Mouse (Mus musculus) midbrain, embryonic 14.5 days (tissue): Measurements from ENCODE around the gene Baz1a. TPM values are rescaled to one million over a fixed set of nuclear protein-coding genes. Genes with fewer than 3 reads are reported as not detected.

Experiments used
- ATAC-seq: fragments of 200-750 bp; cut with Nextera tagmentation; 2 replicates; pipeline ENCODE4 v1.8.0; 2017; ENCODE audit warnings: moderate number of reproducible peaks, moderate library complexity; ENCODE audit not compliant: low FRiP score, low TSS enrichment
- DNase-seq: peaks from one replicate; pipeline ENCODE4 v3.0.0-alpha.2; 2015
- H3K27ac ChIP-seq: fragments of 300-500 bp; sonication (generic); replicated peaks from 2 replicates; pipeline ENCODE4 v1.5.1; 2014; ENCODE audit warnings: mild to moderate bottlenecking, low read depth, low read length, moderate library complexity
- H3K27me3 ChIP-seq: fragments of 300-500 bp; sonication (generic); 2 replicates; pipeline ENCODE4 v1.6.1; 2014; ENCODE audit warnings: low read length, control low read depth, mixed read lengths; ENCODE audit not compliant: control insufficient read depth, insufficient read depth
- H3K36me3 ChIP-seq: fragments of 300-500 bp; sonication (generic); 2 replicates; pipeline ENCODE4 v1.6.1; 2014; ENCODE audit warnings: low read length, control low read depth; ENCODE audit not compliant: control insufficient read depth, insufficient read depth
- H3K4me1 ChIP-seq: fragments of 300-500 bp; sonication (generic); 2 replicates; pipeline ENCODE4 v1.6.1; 2014; ENCODE audit warnings: mild to moderate bottlenecking, antibody characterized with exemption, low read length, control low read depth; ENCODE audit not compliant: control insufficient read depth, insufficient read depth
- H3K4me2 ChIP-seq: fragments of 300-500 bp; sonication (generic); 2 replicates; pipeline ENCODE4 v1.6.1; 2014; ENCODE audit warnings: mild to moderate bottlenecking, low read length, moderate library complexity
- H3K4me3 ChIP-seq: fragments of 300-500 bp; sonication (generic); replicated peaks from 2 replicates; pipeline ENCODE4 v1.5.1; 2014; ENCODE audit warnings: low read depth, low read length
- H3K9ac ChIP-seq: fragments of 300-500 bp; sonication (generic); replicated peaks from 2 replicates; pipeline ENCODE4 v1.6.1; 2014; ENCODE audit warnings: mild to moderate bottlenecking, low read length, moderate library complexity
- H3K9me3 ChIP-seq: fragments of 300-500 bp; sonication (generic); 2 replicates; pipeline ENCODE4 v1.6.1; 2016; ENCODE audit warnings: low read length, control low read depth, mixed read lengths; ENCODE audit not compliant: control insufficient read depth
- WGBS: fragments of 180-500 bp; shearing (Covaris S2); extraction: QIAGEN DNeasy Blood & Tissue Kit; methylation state at CpG from one replicate; pipeline ENCODE4 v1.1.7; 2014; 5-methylcytosine and 5-hydroxymethylcytosine counted together
- polyA plus RNA-seq: library from polyadenylated mRNA; unstranded; fragments of >200 nt; fragmentation: Nextera tagmentation; extraction: Ambion mirVana; gene quantifications from 2 replicates; pipeline ENCODE4 v1.2.1, GENCODE M21; 2014

Baz1a gene
- polyA plus RNA-seq, 1 experiment from 2014 or later = 8.5 TPM

GRCm38 (mm10) chr12:54874711-54875110, 139.4 kb downstream of the Baz1a start:
- ATAC-seq (no peak), DNase-seq (no peak)
- H3K27me3 ChIP-seq = no peaks in the 10 kb centered on the region
- no peaks in the 10 kb centered on the region for H3K36me3 ChIP-seq
- no peaks in the 10 kb centered on the region for H3K4me1 ChIP-seq
- no peak overlapping the region for H3K4me3 ChIP-seq
- no peak overlapping the region for H3K9ac ChIP-seq
- no peak overlapping the region for H3K27ac ChIP-seq
- H3K9me3 ChIP-seq = no peaks in the 10 kb centered on the region
- H3K4me2 ChIP-seq = no peak overlapping the region
- 87% methylated on average over 6 of the region's 6 CpGs for WGBS

DNA sequence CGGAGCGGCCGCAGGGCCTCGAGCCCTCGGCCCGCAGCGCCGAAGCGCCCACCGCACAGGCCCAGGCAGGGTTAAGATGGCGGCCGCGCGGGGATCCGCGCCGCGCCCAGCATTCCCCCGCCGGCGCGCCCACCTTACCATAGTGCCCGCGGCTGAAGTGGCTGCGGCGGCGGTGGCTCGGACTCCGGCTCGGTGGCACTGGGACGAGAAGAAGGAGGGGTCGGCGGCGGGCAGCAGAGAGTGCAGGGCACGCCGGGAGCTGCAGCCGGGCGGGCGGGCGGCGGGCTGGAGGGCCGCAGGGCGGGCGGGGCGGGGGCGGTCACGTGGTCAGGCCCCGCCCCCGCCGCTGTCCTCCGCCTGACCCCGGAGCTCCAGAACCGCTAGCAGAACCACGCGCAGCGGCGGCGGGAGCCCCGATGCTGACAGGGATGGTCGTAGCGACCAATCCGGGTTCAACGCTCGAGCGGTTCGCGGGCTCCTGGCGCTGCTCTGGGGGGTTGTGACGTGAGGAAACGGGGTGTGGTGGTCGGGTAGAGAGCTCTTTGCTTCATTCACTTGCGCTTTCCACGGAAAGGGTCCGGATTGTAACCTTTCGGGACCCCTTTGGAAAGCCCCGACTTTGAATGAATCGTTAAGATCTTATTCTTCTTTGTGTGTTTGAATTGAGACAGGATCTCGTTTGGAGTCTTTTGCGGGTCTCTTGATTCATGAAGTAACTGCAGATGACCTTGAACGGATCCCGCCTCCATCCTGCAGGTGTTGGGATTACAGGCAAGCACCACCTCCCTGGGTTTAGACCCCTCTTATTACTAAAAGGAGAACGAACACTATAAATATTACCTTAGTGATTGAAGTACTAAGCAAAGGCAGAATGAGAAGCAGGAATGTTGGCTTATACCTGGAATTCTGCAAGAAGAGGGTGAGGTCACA, 151.3 kb downstream of the Baz1a start, which contains the start of gene Cfl2:
Gene Cfl2, minus strand, starts transcription at position 272 of the 930 bp plus-strand sequence.
- peak within 1 kb of the TSS; percentile 62 for H3K4me2 ChIP-seq
- DNase-seq (peak; percentile 89), ATAC-seq (peak; percentile 92)
- peak within 1 kb of the TSS; percentile 91 for H3K4me3 ChIP-seq
- H3K36me3 ChIP-seq = peaks cover 14% of the 10 kb centered on the region
- peak within 1 kb of the TSS; percentile 98 for H3K9ac ChIP-seq
- H3K9me3 ChIP-seq = no peaks in the 10 kb centered on the region
- peaks cover 11% of the 10 kb centered on the region for H3K4me1 ChIP-seq
- under 1% methylated on average over 82 of the region's 82 CpGs for WGBS
- H3K27ac ChIP-seq = peak within 1 kb of the TSS; percentile 98
- H3K27me3 ChIP-seq = no peaks in the 10 kb centered on the region

DNA sequence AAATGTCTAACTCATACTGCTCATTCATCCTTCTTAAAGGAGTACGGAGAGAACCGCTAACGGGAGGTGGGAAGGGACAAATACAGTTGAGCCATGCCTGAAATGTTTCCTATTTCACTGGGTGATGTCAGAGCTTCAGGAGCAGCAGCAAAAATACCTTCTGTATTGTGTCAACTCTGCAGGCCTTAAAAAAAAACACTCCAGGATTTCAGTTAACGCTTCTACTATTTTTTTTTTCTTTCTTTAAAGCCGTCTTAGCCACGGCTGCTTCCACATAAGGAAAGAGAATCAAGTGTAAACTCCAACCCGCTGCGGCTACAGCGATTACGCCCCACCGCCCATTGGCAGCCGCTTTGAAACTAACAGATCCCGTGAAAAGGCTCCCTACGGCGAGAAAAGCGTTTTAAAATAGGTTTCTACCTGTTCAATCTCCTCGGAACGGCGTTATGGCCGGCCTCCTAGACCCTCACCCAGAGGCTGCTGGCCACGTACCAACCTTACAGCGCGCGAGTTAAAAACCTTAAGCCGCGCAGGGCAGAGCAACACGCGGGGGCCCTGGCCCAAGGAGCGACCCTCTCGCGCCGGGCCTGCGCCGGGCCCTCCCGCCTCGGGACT, 152.1 kb downstream of the Baz1a start:
- under 1% methylated on average over 36 of the region's 36 CpGs for WGBS
- H3K27me3 ChIP-seq = no peaks in the 10 kb centered on the region
- no peak for ATAC-seq
- peak overlapping the region; percentile 98 for H3K9ac ChIP-seq
- no peaks in the 10 kb centered on the region for H3K9me3 ChIP-seq
- peak overlapping the region; percentile 91 for H3K4me3 ChIP-seq
- H3K36me3 ChIP-seq = peaks cover 21% of the 10 kb centered on the region
- peak; percentile 76 for DNase-seq
- peak overlapping the region; percentile 62 for H3K4me2 ChIP-seq
- H3K27ac ChIP-seq = peak overlapping the region; percentile 98
- peaks cover 11% of the 10 kb centered on the region for H3K4me1 ChIP-seq

DNA sequence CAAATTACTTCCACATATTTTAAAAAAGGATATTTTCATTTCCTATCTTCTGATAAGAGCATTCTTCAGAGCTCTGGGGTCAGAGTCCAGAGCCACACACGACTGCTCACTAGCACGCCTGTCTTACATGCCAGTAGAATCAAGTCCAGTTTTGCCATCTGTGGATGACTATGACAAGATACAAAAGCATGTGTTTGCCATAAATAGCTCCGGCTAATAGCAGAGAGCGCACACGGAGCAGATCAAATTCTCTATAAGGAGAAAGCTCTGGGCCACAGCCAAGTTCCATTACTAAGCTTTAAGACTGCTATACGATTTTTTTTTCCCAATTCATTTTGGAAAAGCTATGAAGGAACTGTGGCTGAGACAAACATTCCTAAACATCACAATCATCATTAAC, 154.6 kb downstream of the Baz1a start:
- Histone ChIP-seq H3K27ac (no peak overlapping the region), H3K4me3 (no peak overlapping the region), H3K4me2 (no peak overlapping the region), H3K4me1 (peaks cover 11% of the 10 kb centered on the region), H3K9me3 (no peaks in the 10 kb centered on the region), H3K36me3 (peaks cover 21% of the 10 kb centered on the region), H3K9ac (no peak overlapping the region), H3K27me3 (no peaks in the 10 kb centered on the region)
- DNase-seq (no peak), ATAC-seq (no peak)
- 78% methylated on average over 6 of the region's 6 CpGs for WGBS

- no peaks in the 10 kb centered on the region for H3K4me1 ChIP-seq
- DNase-seq (no peak), ATAC-seq (no peak)
- H3K27ac ChIP-seq = no peak overlapping the region
- no peaks in the 10 kb centered on the region for H3K9me3 ChIP-seq
- no peaks in the 10 kb centered on the region for H3K27me3 ChIP-seq
- 90% methylated on average over 2 of the region's 2 CpGs for WGBS
- no peak overlapping the region for H3K9ac ChIP-seq
- H3K36me3 ChIP-seq = no peaks in the 10 kb centered on the region
- no peak overlapping the region for H3K4me3 ChIP-seq
- H3K4me2 ChIP-seq = no peak overlapping the region
Observed at GRCm38 (mm10) chr12:54850551-54850950, 163.6 kb downstream of the Baz1a start.

DNA sequence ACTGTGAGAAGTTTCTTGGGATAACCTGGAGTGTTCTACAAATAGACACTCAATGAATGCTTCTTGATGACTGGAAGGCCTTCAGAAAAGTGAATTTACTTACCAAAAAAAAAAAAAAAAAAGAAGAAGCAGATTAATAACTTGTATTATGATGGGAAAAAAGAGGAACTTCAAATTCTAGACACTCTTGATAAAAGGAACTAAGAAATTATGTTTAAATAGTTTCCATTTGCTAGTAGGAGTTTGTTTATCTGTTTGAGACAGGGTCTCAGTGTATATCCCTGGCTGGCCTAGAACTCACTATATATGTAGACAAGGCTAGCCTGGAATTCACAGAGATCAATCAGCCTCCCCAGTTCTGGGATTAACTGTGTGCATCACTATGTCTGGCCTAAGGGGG, 169.7 kb downstream of the Baz1a start:
- no peak overlapping the region for H3K27ac ChIP-seq
- H3K4me3 ChIP-seq = no peak overlapping the region
- no peaks in the 10 kb centered on the region for H3K9me3 ChIP-seq
- H3K36me3 ChIP-seq = no peaks in the 10 kb centered on the region
- no peak overlapping the region for H3K9ac ChIP-seq
- H3K4me2 ChIP-seq = no peak overlapping the region
- no peak for ATAC-seq
- no peak for DNase-seq
- H3K4me1 ChIP-seq = no peaks in the 10 kb centered on the region
- H3K27me3 ChIP-seq = no peaks in the 10 kb centered on the region

Other genes starting within 250 kb of the Baz1a start
- gene Snx6, start 218.6 kb downstream of the Baz1a start, polyA plus RNA-seq = 156 and 175 TPM in 2 replicates
- gene Cfl2, start 151.5 kb downstream of the Baz1a start, polyA plus RNA-seq = 283 and 312 TPM in 2 replicates
- gene Gm20403, start 27.8 kb downstream of the Baz1a start, polyA plus RNA-seq = not detected in 2 replicates
- gene 2700097O09Rik, start 65.8 kb upstream of the Baz1a start, polyA plus RNA-seq = 31.8 and 32.3 TPM in 2 replicates
- gene Srp54a, start 65.9 kb upstream of the Baz1a start, polyA plus RNA-seq = 193 and 227 TPM in 2 replicates
- 45.6 and 48.2 TPM in 2 replicates for gene Fam177a, start 110.1 kb upstream of the Baz1a start, polyA plus RNA-seq
- gene Srp54b, start 140.8 kb upstream of the Baz1a start, polyA plus RNA-seq = 65.2 and 72.7 TPM in 2 replicates
- not detected in 2 replicates for gene 1700047I17Rik2, start 185.2 kb upstream of the Baz1a start, polyA plus RNA-seq
- 79.0 and 86.1 TPM in 2 replicates for gene Srp54c, start 215.8 kb upstream of the Baz1a start, polyA plus RNA-seq